Mouse (Mus musculus): Measurements from ENCODE around the gene Slc31a1.

DNA sequence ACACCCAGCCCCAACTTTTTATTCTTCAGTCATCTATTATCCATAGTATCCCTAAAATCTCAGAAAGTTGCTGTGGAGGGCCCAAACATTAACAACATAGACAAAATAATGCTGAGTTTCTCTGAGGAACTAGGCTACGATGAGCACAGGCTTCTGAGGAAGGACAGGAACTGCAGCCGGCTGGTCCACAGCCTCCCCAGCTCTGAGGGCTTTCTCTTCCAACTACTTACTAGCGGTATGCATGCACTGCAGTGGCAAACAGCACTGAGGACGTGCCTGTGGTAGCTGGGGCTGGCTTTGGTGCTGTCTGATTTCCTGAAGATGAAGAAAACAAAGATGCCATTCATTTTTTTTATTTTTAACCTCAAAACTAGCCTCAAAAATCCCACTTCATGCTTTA is 14.7 kb upstream of the Slc31a1 start:
- no peak for TF ChIP-seq CTCF (IDR thresholded peaks at IDR 0.05; ENCODE audit: low read depth, low read length)
- TF ChIP-seq POLR2A (IDR thresholded peaks at IDR 0.05; ENCODE audit: extremely low read depth, insufficient read depth, low read length), result no peak
